Mouse (Mus musculus) cerebellum, postnatal 10 days (tissue): ENCODE results near the gene Card11.

Source experiments
- DNase-seq, 2 experiments: peaks; one replicate each; pipeline ENCODE4 v3.0.0; 2021; ENCODE audit warnings: mixed read lengths in 2 of 2

Gene Card11

GRCm38 (mm10) chr5:140830314-140831063, 169.9 kb downstream of the Card11 start, which contains the start of gene Gna12:
Gene Gna12 (minus strand): TSS chr5:140830431.
- peak; percentile 98 to 99 for DNase-seq

- DNase-seq: peak; percentile 70 to 71
These were observed 170.5 kb downstream of the Card11 start for GRCm38 (mm10) chr5:140829911-140830294.

GRCm38 (mm10) chr5:140829081-140829910, 171.1 kb downstream of the Card11 start:
- peak; percentile 35 to 49 for DNase-seq

GRCm38 (mm10) chr5:140828363-140828762, 172.0 kb downstream of the Card11 start:
- DNase-seq: no peak

GRCm38 (mm10) chr5:140827896-140828295, 172.5 kb downstream of the Card11 start:
- no peak for DNase-seq

GRCm38 (mm10) chr5:140827413-140827812, 173.0 kb downstream of the Card11 start:
- no peak for DNase-seq

- DNase-seq: peak; percentile 31 to 45
These were observed 173.6 kb downstream of the Card11 start for GRCm38 (mm10) chr5:140826796-140827195.

GRCm38 (mm10) chr5:140826118-140826517, 174.3 kb downstream of the Card11 start:
- DNase-seq: no peak

- no peak for DNase-seq
These were observed 176.3 kb downstream of the Card11 start for GRCm38 (mm10) chr5:140824126-140824525.

GRCm38 (mm10) chr5:140823386-140823785, 177.0 kb downstream of the Card11 start:
- no peak for DNase-seq
